Mouse (Mus musculus) small intestine, adult 2 months (tissue): Measurements from ENCODE around the gene Dguok.

Experiments
- CTCF ChIP-seq: fragments of 200-500 bp; IDR thresholded peaks from 2 replicates; pipeline ENCODE4 v1.5.1; 2012; ENCODE audit warnings: low read depth, mild to moderate bottlenecking, control low read depth, inconsistent platforms, low read length, moderate library complexity, mixed read lengths; ENCODE audit not compliant: insufficient replicate concordance, insufficient read length; ENCODE audit errors: extremely low read depth
- POLR2A ChIP-seq: fragments of 200-500 bp; IDR thresholded peaks from 2 replicates; pipeline ENCODE4 v1.6.1; 2012; ENCODE audit warnings: low read depth, mild to moderate bottlenecking, control low read depth, inconsistent platforms, low read length, moderate library complexity

- TF ChIP-seq POLR2A (no peak), CTCF (no peak)
Measured at GRCm38 (mm10) chr6:83499078-83499477, 7.7 kb downstream of the Dguok start.
